Mouse (Mus musculus) spleen, embryonic (tissue): ENCODE results near the gene Zdhhc20.

Source experiments
- CTCF ChIA-PET: fragments of 350-600 bp; sonication (Branson Sonifier 250); formaldehyde crosslinking; loops from one replicate; lab custom pipeline; 2022; lab: Charles Lee

Zdhhc20 gene

DNA sequence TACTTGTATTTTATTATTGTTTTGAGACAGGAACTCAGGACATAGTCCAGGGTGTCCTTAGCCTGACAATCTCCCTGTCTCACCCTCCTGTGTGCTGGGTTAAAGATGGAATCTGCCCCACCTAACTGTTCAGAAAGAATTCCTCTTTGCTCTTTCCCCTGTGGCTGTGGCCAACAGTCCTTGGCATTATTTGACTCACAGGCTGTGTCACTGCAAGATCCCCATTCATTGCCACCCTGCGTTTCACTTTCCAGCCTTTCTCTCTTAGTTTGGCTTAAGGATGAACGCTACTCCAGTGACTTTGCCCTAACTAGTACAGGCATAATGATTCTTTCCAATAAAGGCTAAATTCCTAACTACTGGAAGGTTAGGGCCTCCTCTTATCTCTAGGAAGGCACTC is 4.3 kb upstream of the Zdhhc20 start:
- CTCF ChIA-PET = no interaction called here

DNA sequence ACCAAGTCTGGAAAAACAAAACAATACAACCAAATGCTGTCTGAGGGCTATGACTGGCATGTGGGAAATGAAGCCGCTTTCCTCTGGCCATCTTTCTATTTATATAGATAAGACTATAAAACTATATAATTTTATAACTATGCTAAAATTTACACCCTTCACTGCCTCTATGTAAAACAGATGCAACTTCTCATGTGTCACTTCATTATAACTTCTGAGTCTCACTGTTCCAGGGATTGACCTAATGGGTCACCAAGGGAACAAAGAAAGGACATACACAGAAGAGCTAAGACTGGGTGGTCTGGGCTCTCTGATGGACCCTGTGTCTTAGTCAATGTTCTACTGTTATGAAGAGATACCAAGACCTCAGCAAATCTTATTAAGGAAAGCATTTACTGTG is 2.9 kb upstream of the Zdhhc20 start:
- CTCF ChIA-PET = no interaction called here

DNA sequence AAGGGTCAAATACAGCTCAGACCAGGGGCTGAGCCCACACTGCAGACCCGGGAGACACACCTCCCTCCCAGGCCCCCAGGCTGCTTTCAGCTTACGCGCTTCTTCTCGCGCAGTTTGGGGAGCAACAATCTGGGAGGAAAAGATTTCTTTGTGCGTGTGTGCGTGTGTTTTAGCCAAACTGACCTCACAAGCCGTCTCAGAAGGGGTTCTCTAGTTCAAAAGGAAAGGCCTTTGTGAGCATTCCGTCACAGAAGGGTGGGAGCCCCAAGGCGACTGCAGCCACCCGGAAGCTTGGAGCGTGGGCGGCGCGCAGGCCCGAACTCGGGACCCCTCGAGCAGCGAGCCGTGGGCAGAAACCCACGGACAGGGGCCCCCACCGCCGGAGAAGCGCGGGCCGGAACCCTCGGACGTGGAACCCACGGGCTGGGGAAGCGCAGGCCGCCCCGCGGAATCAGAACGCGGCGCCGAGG is 500 bp downstream of the Zdhhc20 start:
- CTCF ChIA-PET = interaction anchor here (0.6 kb wide), 1 partner anchor 1030 kb away, joined by 3 read pairs; no protein-coding TSS in a partner anchor

DNA sequence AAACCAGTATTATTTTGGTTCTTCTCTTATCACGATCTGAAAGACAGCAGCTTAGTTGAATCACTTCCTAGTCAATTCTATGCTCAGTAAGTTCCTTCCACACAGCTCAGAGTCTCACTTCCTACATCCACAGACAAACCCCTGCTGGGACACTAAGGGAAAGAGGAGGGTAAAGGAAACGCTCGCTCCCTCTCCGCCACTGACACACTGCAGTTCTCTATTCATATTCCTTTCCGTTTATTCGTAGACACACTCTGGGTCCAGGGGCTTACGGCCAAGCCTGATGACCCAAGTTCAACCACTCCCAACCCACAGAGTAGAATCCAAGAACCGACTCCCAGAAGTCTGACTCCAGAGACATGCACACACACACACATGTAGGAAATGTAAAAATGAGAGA is 2.9 kb downstream of the Zdhhc20 start:
- CTCF ChIA-PET = interaction anchor here (0.6 to 0.7 kb wide), 2 partner anchors 49 to 113 kb away, joined by 3 to 7 read pairs; no protein-coding TSS in a partner anchor

DNA sequence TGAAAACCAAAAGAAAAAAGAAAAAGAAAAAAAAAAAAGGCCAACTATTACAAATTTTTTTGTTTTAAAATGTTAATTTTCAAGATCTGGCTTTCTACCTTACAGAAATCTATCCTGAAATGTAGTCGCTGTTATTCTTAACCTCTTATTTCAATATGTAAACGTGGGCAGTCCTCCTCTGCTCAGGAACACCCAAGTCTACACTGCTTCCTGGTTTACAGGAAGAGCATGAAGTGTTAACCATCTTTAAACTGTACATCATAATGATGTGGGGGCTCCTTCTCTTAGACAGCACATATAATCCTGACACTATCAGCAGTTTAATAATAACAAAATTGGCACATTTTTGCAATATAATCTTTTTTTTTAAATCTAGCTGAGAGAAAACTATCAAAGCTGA is 4.0 kb downstream of the Zdhhc20 start:
- CTCF ChIA-PET = interaction anchor here (0.7 kb wide), 1 partner anchor 1071 kb away, joined by 3 read pairs; no protein-coding TSS in a partner anchor

DNA sequence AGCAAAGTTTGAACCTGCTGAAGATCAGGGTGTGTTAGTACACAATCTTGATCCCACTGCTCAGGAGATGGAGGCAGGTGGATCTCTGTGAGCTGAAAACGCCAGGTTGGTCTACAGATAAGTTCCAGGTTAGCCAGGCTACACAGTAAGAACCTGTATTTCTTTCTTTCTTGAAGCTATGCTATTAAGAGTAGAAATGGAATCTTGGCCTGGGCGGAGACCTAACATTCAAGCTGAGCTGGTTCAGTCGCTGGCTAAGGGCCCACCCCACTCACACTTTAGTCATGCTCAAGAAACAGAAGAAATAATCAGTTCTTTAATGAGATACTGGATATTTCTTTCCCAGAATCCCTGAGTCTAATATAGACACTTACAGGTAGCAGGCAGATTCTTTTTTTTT is 6.7 kb downstream of the Zdhhc20 start:
- CTCF ChIA-PET = interaction anchor here (0.6 kb wide), 1 partner anchor 120 kb away, joined by 5 read pairs; no protein-coding TSS in a partner anchor

DNA sequence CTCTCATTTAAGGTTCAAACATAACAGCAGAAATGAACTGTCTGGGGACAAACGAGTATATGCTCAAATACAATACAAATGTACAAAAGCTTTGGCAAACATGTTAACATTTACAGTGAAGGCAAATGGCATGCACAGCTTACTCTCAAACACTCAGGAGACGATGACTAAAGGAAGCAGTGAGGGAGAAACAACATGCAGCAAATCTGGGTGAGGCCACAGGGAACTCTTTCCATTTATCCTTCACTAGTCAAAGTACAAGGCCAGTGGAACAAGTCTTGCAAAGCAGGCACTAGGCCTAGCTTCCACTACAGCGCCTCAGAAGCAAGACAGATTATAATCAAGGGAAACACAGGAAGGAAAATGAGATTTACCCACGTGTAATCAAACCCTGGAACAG is 7.4 kb downstream of the Zdhhc20 start:
- CTCF ChIA-PET = no interaction called here

DNA sequence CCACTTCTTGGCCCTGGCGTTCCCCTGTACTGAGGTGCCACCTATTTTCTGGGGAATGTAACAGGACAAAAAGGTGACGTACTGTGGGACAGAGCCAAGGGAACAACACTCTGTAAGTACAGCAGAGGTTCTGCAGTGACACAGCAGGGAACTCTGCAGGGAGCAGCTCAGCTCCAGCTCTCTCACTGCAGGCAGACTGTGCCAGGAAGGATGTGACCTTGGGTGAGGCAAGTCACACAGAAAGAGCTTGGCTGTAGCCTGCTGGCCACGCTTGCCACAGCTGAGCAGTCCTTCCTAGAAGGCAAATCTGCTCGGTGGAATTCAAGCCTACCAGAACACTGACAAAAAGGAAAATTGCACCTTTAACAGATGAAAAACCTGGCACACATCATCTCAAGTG is 8.3 kb downstream of the Zdhhc20 start:
- CTCF ChIA-PET = interaction anchor here (0.7 kb wide), 1 partner anchor 332 kb away, joined by 3 read pairs; no protein-coding TSS in a partner anchor

DNA sequence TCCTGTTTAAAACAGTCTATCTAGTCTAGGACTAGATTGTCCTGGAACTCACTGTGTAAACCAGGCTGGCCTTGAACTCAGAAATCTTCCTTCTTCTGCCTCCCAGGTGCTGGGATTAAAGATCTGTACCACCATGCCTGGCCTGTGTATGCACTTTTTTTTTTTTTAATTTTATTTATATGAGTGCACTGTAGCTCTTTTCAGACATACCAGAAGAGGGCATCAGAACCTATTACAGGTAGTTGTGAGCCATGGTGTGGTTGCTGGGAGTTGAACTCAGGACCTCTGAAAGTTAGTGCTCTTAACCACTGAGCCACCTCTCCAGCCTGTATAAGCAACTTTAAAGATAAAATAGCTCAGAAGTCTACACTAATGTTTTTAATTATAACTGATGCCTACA is 9.0 kb downstream of the Zdhhc20 start:
- CTCF ChIA-PET = interaction anchor here (0.7 kb wide), 1 partner anchor 333 kb away, joined by 3 read pairs; no protein-coding TSS in a partner anchor

DNA sequence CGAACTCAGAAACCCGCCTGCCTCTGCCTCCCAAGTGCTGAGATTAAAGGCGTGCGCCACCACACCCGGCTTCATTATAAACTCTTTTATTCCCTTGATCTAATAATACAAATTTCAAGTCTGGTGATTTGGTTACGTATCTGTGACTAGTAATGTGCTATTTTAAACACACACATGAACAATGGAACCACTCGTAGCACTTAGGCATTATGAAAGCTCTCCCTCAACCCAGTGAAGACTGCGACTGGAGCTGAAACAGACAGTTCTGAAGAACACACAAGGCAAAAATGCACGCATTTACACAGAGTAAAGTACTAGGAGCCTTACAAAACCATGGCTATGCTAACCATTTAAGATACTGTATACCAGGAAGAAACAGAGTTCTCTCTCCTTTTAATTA is 12.2 kb downstream of the Zdhhc20 start:
- CTCF ChIA-PET = no interaction called here

DNA sequence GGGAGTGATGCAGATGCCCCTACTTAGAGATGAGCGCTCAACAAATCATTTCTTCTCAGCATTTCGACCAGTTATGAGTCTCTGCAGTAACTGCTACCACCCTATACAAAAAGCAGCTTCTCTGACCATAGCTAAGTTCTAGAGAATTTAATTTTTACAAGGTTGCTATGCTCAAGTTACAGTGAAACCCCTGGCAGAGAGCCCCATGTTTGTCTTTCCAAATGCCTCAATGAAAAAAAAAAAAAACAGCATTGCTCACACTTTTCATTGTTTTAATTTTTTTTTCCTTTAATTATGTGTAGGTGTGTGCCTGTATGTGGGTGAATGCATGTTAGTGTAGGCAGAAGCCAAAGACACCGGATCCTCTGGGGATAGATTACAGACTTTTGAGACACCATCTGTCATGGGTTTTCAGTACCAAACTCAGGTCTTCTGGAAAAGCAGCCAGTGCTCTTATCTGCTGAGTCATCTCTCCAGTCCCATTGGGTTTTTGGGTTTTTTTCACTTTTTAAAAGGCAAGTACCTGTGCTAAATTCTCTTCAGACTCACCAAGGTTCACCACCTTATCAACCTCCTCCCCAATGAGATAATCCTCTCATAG is 23.3 kb downstream of the Zdhhc20 start:
- CTCF ChIA-PET = no interaction called here

DNA sequence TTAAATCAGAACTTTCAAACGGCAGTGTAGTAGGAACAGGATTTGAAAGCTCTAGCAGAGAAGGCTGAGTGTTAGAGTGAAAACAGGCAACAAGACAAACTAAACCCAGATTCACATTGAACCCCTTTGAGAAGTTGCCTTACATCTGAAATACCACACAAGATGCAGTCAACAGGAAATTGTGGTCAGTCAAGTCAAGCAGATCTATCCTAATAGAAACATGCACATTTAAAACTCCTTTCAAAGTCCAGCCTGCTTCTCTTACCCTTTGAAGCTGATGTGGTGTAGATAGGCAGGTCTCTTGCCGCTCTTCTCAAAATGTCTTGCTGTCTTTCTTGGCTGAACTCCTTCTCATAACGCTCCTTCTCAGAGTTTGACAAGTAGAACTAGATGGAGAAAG is 24.8 kb downstream of the Zdhhc20 start:
- CTCF ChIA-PET = no interaction called here

DNA sequence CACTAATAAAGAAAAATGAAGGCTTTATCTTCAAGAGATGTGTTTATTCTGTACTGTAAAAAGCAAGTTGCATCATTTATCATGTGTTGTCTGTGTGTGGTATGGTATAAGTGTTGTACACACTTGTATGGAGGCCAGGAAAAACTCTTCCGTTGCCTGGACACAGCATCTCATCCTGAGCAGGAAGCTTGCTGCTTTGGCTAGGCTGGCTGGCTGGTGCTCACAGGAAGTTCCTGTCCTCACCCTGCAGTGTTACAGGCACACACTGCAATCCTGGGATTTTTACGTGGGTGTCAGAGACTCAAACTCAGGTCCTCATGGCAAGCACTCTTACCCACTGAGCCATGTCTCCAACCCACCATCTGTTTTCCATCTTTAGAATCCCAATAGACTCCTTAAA is 26.9 kb downstream of the Zdhhc20 start:
- CTCF ChIA-PET = no interaction called here

DNA sequence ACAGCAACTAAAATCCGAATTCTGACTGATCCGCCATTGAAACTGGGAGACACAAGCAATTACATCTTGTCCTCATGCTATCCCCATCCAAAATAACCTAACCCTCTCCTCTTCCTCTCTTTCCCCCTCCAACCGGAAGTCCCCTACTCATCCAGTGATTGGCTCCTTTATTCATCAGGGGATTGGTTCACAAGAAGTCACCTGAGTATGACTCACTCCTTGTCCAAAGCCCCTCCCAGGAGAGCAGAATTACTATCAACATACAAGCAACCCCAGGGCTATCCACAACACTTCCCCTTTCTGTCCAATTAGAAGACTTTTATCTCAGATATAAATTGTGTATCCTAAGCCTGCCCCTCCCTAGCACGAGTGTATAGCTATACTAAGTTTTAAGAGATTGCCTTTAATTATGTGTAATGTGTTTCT is 28.1 kb downstream of the Zdhhc20 start:
- CTCF ChIA-PET = interaction anchor here (0.7 kb wide), 1 partner anchor 41 kb away, joined by 3 read pairs; no protein-coding TSS in a partner anchor

DNA sequence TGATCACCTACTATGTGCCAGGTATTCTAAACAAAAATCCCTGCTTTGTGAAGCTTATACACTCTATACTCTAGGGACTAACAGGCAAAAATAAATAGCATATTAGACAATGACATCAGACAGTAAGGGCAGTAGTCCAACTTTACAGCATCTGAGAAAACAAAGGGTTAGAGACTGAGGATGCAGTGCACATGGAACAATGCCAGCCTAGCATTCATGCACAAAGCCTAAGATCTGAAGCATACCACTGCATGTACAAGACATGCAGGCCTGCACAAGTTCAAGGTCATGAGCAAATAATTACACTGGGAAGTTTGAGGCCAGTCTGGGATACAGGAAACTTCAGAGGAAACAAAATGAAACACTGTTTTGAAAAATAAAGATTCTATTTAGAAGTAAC is 30.6 kb downstream of the Zdhhc20 start:
- CTCF ChIA-PET = interaction anchor here (0.6 kb wide), 1 partner anchor 33 kb away, joined by 3 read pairs; no protein-coding TSS in a partner anchor

DNA sequence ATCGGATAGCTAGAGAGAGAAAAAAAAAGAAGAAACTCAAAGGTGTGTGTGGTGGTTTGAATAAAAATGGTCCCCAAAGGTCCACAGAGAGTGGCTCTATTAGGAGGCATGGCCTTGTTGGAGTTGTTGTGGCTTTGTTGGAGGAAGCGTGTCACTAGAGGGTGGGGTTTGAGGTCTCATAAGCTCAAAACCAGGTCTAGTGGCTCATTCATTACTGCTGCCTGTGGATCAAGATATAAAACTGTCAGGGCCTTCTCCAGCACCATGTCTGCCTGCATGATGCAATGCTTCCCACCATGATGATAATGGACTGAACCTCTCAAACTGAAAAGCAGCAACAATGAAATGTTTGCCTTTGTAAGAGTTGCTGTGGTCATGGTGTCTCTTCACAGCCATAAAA is 31.5 kb downstream of the Zdhhc20 start:
- CTCF ChIA-PET = no interaction called here

DNA sequence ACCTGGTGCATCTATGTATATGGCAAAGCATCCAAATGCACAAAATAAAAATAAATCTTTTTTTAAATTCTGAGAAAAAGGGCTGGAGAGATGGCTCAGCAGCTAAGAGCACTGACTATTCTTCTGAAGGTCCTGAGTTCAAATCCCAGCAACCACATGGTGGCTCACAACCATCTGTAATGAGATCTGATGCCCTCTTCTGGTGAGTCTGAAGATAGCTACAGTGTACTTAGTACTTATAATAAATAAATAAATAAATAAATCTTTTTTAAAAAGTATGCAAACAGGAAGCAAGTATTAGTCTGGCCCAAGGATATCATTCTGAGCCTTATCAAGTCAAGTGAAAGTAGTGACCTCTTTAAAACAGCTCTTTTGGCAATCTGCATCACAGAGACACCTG is 34.0 kb downstream of the Zdhhc20 start:
- CTCF ChIA-PET = interaction anchor here (1.0 kb wide), 1 partner anchor 178 kb away, joined by 3 read pairs; no protein-coding TSS in a partner anchor

DNA sequence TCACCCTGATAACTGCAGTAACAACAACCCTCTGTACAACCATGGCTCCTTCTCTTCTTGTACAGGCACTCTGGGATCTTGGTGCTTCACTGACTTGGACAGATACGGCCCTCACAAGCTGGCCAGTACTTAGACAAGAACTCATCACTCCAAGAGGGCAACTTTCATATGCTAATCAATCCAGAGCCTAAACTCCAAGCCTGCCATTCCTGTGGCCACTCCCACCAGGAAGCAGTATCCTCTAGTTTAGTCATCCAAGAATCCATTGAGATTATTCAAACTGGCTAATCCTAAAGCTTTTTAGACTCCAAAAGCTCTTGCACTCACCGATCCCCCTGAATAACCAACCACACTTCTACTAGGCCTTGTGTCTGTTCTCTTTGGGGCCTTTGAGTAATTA is 37.1 kb downstream of the Zdhhc20 start:
- CTCF ChIA-PET = interaction anchor here (1.2 kb wide), 1 partner anchor 54 kb away, joined by 3 read pairs; no protein-coding TSS in a partner anchor

DNA sequence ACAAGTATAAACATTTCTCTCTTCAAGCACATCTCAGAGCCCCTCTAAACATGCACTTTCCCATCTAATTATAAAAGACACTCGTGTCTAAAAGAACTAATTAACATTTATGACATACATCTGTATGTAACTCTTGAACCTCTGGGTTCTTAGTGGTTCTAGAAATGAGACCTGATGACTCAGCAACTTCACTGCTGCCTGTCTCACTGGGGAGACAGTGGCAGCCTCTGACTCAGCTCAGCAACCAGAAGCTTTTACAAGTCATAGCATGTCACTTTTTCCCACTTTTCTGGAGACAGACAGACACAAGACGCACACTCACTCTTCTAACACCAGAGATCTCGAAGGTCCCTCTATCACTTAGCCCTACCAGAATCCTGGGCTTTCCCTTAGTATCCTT is 39.7 kb downstream of the Zdhhc20 start:
- CTCF ChIA-PET = interaction anchor here (0.5 kb wide), 1 partner anchor 170 kb away, joined by 3 read pairs; no protein-coding TSS in a partner anchor

DNA sequence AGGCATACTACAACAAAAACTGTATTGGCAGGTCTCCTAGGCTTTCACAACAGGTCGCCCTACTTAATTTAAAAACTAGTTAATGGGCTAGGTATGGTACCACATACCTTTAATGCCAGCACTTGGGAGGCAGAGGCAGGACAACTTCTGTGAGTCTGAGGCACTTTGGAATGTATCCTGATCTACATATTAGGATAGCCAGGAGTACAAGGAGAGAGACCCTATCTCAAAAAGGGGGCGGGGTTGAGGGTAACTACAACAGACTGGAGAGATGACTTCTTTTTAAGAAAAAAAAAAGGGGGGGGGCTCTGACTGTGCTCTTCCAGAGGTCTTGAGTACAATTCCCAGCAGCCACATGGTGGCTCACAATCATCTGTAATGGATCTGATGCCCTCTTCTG is 41.4 kb downstream of the Zdhhc20 start:
- CTCF ChIA-PET = no interaction called here

DNA sequence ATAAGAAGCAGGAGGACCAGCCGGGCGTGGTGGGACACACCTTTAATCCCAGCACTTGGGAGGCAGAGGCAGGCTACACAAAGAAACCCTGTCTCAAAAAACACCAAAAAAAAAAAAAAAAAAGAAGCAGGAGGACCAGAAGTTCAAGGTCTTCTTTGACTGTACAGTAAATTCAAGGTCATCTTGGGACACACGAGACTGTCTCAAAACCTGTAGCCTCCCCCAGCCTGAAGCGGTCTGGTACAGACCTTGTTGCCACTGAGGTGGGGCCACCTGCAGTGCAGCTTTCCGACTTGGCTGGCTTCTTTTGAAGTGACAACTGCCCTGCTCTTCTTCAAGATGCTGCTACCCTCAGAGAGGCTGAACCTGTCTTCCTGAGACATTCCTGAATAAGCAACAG is 42.0 kb downstream of the Zdhhc20 start:
- CTCF ChIA-PET = interaction anchor here (0.5 kb wide), 1 partner anchor 49 kb away, joined by 5 read pairs; no protein-coding TSS in a partner anchor

DNA sequence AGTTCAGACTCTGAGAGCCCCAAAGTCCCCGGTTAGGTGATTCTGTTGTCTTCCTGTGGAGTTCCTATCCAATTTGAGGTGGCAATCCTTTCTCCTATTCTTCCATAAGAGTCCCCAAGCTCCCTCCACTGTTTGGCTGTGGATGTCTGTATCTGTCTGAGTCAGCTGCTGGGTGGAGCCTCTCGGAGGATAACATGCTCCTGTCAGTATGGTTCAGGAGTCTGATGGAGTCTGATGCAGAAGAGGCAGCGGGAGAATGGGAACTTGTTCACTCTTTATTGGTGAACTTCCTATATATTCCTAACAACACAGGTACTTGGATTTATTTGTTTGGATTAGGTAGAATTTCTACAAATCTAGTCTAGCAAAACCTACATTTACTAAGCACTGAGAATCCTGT is 45.5 kb downstream of the Zdhhc20 start:
- CTCF ChIA-PET = no interaction called here

DNA sequence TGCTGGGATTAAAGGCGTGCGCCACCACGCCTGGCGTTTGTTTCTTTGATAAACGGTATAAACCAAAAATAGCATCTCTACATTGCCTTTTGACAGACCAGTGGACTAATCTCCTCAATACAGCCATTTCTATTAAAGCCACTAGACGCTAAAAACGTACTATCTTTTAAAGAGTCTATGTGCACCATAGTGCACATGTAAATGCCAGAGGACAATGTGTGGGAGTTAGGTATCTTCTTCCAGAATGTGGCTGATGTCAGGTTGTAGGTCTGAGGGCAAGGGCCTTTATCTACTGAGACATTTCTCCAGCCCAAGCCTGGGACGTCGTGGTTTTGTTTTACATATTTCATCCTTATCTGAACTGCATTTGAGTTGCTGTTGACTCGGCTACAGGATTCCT is 54.9 kb downstream of the Zdhhc20 start:
- CTCF ChIA-PET = no interaction called here
